Mouse (Mus musculus) lung, embryonic 14.5 days (tissue): ENCODE measurements around the gene Gm49322. TPM values are rescaled to one million over a fixed set of nuclear protein-coding genes. Genes with fewer than 3 reads are reported as not detected.

Experiments used
- ATAC-seq: fragments of 200-750 bp; cut with Nextera tagmentation; 2 replicates; pipeline ENCODE4 v1.8.0; 2017; ENCODE audit warnings: mild to moderate bottlenecking, moderate TSS enrichment, moderate library complexity; ENCODE audit not compliant: insufficient read depth
- DNase-seq: peaks from one replicate; pipeline ENCODE4 v3.0.0-alpha.2; 2015
- H3K27ac ChIP-seq: fragments of 300-500 bp; sonication (generic); 2 replicates; pipeline ENCODE4 v1.5.1; 2014; ENCODE audit warnings: low read depth, mild to moderate bottlenecking, moderate library complexity
- H3K27me3 ChIP-seq: fragments of 300-500 bp; sonication (generic); 2 replicates; pipeline ENCODE4 v1.6.1; 2014; ENCODE audit warnings: low read length, control low read depth; ENCODE audit not compliant: insufficient read depth
- H3K36me3 ChIP-seq: fragments of 300-500 bp; sonication (generic); 2 replicates; pipeline ENCODE4 v1.6.1; 2014; ENCODE audit warnings: control low read depth; ENCODE audit not compliant: insufficient read depth
- H3K4me1 ChIP-seq: fragments of 300-500 bp; sonication (generic); 2 replicates; pipeline ENCODE4 v1.6.1; 2014; ENCODE audit warnings: antibody characterized with exemption, control low read depth; ENCODE audit not compliant: insufficient read depth
- H3K4me2 ChIP-seq: fragments of 300-500 bp; sonication (generic); 2 replicates; pipeline ENCODE4 v1.6.1; 2014; ENCODE audit warnings: mild to moderate bottlenecking
- H3K4me3 ChIP-seq: fragments of 300-500 bp; sonication (generic); 2 replicates; pipeline ENCODE4 v1.5.1; 2014; ENCODE audit warnings: low read depth, low read length
- H3K9ac ChIP-seq: fragments of 300-500 bp; sonication (generic); 2 replicates; pipeline ENCODE4 v1.6.1; 2014
- H3K9me3 ChIP-seq: fragments of 300-500 bp; sonication (generic); 2 replicates; pipeline ENCODE4 v1.6.1; 2016; ENCODE audit warnings: low read depth, low read length, control low read depth
- CTCF ChIP-seq: IDR thresholded peaks from 2 replicates; pipeline ENCODE4 v1.5.1; 2016; ENCODE audit warnings: antibody characterized with exemption, low read depth
- WGBS: fragments of 180-500 bp; shearing (Covaris S2); extraction: QIAGEN DNeasy Blood & Tissue Kit; methylation state at CpG from one replicate; pipeline ENCODE4 v1.1.7; 2014; 5-methylcytosine and 5-hydroxymethylcytosine counted together
- polyA plus RNA-seq: library from polyadenylated mRNA; unstranded; fragments of >200 nt; fragmentation: Nextera tagmentation; extraction: Ambion mirVana; gene quantifications from 2 replicates; pipeline ENCODE4 v1.2.1, GENCODE M21; 2014

The Gm49322 gene
- polyA plus RNA-seq, 1 experiment from 2014 or later, result 3.1 TPM

DNA sequence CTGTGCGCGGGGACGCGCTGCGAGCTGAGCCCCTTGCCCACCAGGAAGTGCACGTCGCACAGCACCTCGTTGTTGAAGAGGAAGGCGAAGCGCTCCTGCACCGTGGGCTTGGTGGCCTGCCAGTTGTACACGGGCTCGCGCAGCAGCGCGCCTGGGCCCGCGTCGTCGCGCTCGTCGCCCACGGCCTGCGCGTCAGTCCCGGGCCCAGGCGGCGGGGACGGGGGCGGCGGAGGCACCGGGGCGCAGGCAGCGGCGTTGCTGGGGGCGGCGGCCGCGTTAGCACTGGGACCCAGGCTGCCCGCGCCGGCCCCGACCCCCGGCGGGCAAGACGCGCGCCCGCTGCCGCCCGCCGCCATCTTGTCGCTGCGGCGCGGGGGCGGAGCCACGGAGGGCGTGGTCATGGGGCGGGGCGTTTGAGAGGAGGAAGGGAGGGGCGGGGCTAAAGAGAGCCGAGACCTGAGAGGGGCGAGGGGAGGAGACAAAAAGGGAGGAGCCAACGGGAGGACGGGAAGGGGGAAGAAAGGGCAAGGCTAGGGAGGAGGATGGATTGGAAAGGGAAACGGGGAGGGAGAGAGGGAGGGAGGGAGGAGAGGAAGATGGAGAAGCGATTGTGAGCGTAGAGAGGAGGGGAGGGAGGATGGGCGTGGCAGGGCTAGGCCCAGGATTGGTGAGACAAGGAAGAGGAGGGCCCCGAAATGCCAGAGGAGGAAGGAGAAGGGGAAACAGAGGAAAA lies 50.5 kb downstream of the Gm49322 start:
- peak overlapping the region; percentile 92 for H3K4me2 ChIP-seq
- peak overlapping the region; percentile 95 for H3K9ac ChIP-seq
- no peak for TF ChIP-seq CTCF
- ATAC-seq (peak; percentile 79), DNase-seq (peak; percentile 98)
- no peaks in the 10 kb centered on the region for H3K9me3 ChIP-seq
- H3K27ac ChIP-seq, result peak overlapping the region; percentile 87
- peak overlapping the region; percentile 98 for H3K4me3 ChIP-seq
- WGBS, result under 1% methylated on average over 65 of the region's 72 CpGs
- H3K27me3 ChIP-seq, result no peaks in the 10 kb centered on the region
- H3K4me1 ChIP-seq, result peaks cover 9% of the 10 kb centered on the region
- H3K36me3 ChIP-seq, result peaks cover 4% of the 10 kb centered on the region

DNA sequence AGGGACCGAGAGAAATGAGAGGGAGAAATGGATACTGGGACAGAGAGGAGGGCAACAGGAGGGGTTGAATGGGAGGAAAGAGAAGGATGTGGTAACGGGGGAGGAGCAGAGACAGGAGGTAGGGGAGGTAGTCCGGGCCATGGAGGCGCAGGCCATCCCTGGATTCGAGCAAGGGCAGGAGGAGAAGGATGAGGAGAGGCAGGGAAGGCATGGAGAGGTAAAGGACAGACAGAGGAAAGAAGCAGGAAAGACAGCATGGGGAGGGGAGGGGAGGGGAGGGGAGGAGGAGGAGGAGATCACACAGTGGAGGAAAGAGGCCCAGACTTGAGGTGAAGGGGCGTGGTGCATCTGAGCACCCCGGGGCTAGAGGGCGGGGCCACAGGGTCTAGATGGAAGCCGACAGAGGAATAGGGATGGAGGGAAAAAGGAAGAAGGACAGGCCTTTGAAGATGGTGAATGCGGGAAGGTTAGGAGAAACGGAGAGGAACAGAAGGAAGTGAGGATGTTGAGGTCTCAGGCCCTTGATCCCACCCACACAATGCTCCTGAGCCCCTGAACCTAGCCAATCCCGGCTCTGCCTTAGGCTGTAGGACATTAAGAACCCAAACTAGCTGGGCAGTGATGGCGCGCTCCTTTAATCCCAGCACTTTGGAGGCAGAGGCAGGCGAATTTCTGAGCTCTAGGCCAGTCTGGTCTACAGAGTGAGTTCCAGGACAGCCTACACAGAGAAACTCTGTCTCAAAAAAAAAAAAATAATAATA lies 51.2 kb downstream of the Gm49322 start, which contains the start of gene Btbd2:
TSS of gene Btbd2 (minus strand) at position 209 of the 761 bp plus-strand sequence.
- peaks cover 9% of the 10 kb centered on the region for H3K4me1 ChIP-seq
- DNase-seq, result peak; percentile 35

DNA sequence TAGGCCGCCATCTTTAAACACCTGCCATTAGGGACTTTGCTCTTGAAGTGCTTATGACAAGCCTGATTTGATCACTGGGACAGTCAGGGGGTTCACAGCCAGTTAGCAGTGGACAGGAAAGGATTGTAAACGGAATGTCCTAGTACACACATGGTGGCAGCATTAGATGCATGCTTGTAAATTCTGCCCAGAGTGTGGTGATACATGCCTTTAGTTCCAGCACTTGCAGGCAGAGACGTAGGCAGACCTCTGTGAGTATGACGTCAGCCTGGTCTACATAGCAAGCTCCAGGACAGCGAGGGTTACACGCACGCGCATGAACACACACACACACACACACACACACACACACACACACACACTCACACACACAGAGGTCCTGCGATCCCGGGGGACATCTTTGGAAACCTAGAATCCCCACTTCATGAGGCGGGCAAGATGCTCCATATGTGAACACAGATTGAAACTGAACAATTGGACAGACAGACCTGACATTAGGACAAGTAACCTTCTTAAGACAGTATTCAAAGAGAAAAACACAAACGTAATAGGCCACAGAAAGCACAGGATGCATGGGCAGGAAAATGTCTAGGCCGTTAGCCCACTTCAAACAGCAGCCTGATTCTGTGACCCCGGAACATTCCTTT lies 52.5 kb downstream of the Gm49322 start:
- H3K27ac ChIP-seq, result no peak overlapping the region
- TF ChIP-seq CTCF, result no peak
- WGBS, result 86% methylated on average over 14 of the region's 14 CpGs
- ATAC-seq (no peak), DNase-seq (no peak)
- no peaks in the 10 kb centered on the region for H3K36me3 ChIP-seq
- H3K4me1 ChIP-seq, result peaks cover 11% of the 10 kb centered on the region
- H3K27me3 ChIP-seq, result no peaks in the 10 kb centered on the region
- H3K9me3 ChIP-seq, result no peaks in the 10 kb centered on the region
- no peak overlapping the region for H3K4me3 ChIP-seq
- H3K4me2 ChIP-seq, result no peak overlapping the region
- no peak overlapping the region for H3K9ac ChIP-seq

More for the DNA sequence above, 51.2 kb downstream of the Gm49322 start, which contains the start of gene Btbd2:
- no peak for TF ChIP-seq CTCF
- H3K4me3 ChIP-seq, result peak within 1 kb of the TSS; percentile 98
- H3K9ac ChIP-seq, result peak within 1 kb of the TSS; percentile 95
- no peaks in the 10 kb centered on the region for H3K27me3 ChIP-seq
- 14% methylated on average over 15 of the region's 15 CpGs for WGBS
- H3K27ac ChIP-seq, result peak within 1 kb of the TSS; percentile 87
- peak; percentile 29 for ATAC-seq
- peaks cover 4% of the 10 kb centered on the region for H3K36me3 ChIP-seq
- H3K4me2 ChIP-seq, result peak within 1 kb of the TSS; percentile 92
- no peaks in the 10 kb centered on the region for H3K9me3 ChIP-seq

DNA sequence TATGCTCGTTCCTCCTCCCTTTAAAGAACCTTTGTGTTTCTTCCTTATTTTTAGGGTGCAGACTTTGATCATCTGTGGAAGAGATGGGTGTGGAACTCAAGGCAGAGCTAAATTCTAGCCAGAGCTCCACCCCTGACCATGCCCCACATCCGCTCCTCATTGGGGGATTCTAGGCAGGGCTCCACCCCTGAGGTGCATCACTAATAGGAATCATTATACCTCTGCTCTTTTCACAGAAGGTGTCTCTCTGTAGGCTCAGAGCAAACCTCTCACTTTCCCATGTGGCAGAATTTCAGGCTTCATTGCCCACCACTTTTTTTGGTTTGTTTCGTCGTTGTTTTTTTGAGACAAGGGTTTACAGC lies 53.0 kb downstream of the Gm49322 start:
- ATAC-seq, result no peak
- Histone ChIP-seq H3K9me3 (no peaks in the 10 kb centered on the region), H3K36me3 (no peaks in the 10 kb centered on the region), H3K27ac (0 out of 2 replicates have a peak overlapping the region, but pooled peaks have one; percentile 25), H3K4me3 (no peak overlapping the region), H3K9ac (no peak overlapping the region), H3K4me2 (peak overlapping the region; percentile 48), H3K4me1 (peaks cover 16% of the 10 kb centered on the region), H3K27me3 (no peaks in the 10 kb centered on the region)
- DNase-seq, result no peak
- no peak for TF ChIP-seq CTCF
- 55% methylated on average over 4 of the region's 4 CpGs for WGBS

DNA sequence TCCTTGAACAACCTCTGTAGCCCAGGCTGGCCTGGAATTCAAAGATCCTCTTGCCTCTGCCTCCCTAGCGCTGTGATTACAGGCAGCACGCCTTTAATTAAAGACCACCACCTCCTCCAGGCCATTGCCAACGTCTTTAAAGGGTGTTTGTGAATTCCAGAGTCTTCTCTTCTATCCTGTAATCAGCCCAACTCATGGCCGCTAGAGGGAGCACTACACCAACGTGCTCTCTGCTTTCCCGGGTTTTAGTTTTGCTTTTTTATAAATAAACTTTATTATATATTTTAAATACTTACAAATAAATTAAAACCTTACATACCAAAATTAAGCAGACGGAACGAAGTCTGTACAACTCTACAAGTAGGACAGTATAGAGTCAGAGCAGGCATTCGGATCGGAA lies 53.4 kb downstream of the Gm49322 start:
- no peaks in the 10 kb centered on the region for H3K27me3 ChIP-seq
- 16% methylated on average over 10 of the region's 10 CpGs for WGBS
- TF ChIP-seq CTCF, result peak; percentile 83
- no peaks in the 10 kb centered on the region for H3K9me3 ChIP-seq
- 0 out of 2 replicates have a peak overlapping the region, but pooled peaks have one; percentile 25 for H3K27ac ChIP-seq
- no peak overlapping the region; the same call in 1 of the 2 replicates for H3K4me3 ChIP-seq
- ATAC-seq (no peak), DNase-seq (peak; percentile 94)
- H3K36me3 ChIP-seq, result no peaks in the 10 kb centered on the region
- H3K4me2 ChIP-seq, result peak overlapping the region; percentile 48
- H3K4me1 ChIP-seq, result peaks cover 18% of the 10 kb centered on the region
- H3K9ac ChIP-seq, result 0 out of 2 replicates have a peak overlapping the region, but pooled peaks have one; percentile 16

DNA sequence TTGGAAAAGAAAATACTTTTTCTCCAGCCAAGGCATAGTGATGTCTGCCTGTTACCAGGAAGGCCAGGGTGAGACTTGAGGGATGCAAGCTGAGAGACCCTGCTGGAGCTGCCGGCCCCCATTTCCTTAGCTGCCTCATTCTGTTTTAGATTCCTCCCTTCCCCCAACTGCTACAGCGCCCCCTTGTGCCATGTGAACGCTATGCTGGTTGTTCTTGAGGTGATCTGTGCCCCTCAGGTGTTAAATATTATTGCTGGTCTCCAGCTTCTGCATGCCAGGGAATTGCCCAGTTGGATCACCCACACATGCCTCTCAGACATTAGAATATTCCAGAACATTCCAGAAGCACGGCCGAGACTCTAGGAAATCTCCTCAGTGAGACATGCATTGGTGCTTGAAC lies 55.3 kb downstream of the Gm49322 start:
- H3K4me3 ChIP-seq, result no peak overlapping the region
- H3K27ac ChIP-seq, result no peak overlapping the region
- no peak overlapping the region for H3K9ac ChIP-seq
- no peaks in the 10 kb centered on the region for H3K9me3 ChIP-seq
- peaks cover 19% of the 10 kb centered on the region for H3K4me1 ChIP-seq
- no peaks in the 10 kb centered on the region for H3K27me3 ChIP-seq
- H3K4me2 ChIP-seq, result no peak overlapping the region
- H3K36me3 ChIP-seq, result peaks cover 10% of the 10 kb centered on the region
- TF ChIP-seq CTCF, result peak; percentile 66
- DNase-seq, result peak; percentile 49
- no peak for ATAC-seq
- 31% methylated on average over 5 of the region's 5 CpGs for whole genome bisulfite sequencing
